Comparison of ENCODE assay signal across 8 mouse cellular contexts in the genomic region with DNA sequence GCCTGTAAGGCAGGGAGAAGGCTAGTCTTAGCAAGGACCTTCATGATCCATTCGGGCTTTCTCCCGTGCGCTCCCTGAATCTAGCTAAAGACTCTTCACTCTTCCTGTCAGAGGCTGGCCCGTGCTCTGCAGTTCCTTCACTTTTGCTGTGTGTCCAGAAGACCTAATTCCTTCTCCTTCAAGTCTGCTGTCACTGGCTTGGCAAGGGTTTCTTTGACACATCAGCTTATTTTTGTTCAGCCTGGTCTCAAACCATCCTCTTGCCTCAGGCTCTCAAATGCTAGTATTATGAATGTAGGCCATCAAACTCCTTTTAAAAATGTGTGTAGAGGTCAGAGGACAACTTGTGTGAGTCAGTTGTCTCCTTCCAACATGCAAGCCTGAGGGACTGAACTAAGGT. TPM values are rescaled to one million over a fixed set of nuclear protein-coding genes. Genes with fewer than 3 reads are reported as not detected.
DNase-seq lines count a peak whose midpoint lies in the region; ATAC-seq and TF ChIP-seq lines count a peak whose summit lies in the region.

No protein-coding gene starts in this region.

- no peak overlapping the region for H3K4me3 ChIP-seq in kidney, postnatal 0 days (replicated peaks; ENCODE audit: low read depth, low read length)
- H3K4me3 ChIP-seq in brown adipose tissue, adult 24 weeks (ENCODE audit: insufficient read depth, low read depth, low read length), result no peak overlapping the region
- H3K4me3 ChIP-seq in liver, embryonic 15.5 days (replicated peaks), result no peak overlapping the region

- H3K4me1 ChIP-seq in kidney, postnatal 0 days (replicated peaks; ENCODE audit: insufficient read depth, low read length), result peaks cover 33% of the 10 kb centered on the region
- peaks cover 22% of the 10 kb centered on the region for H3K4me1 ChIP-seq in brown adipose tissue, adult 24 weeks (ENCODE audit: control insufficient read depth, insufficient read depth, insufficient read length, low read length)
- H3K4me1 ChIP-seq in liver, embryonic 15.5 days (replicated peaks), result peaks cover 84% of the 10 kb centered on the region

- H3K4me2 ChIP-seq in kidney, postnatal 0 days (ENCODE audit: low read length), result no peak overlapping the region
- peak overlapping the region; percentile 95 for H3K4me2 ChIP-seq in liver, embryonic 15.5 days

- H3K27me3 ChIP-seq in kidney, postnatal 0 days (ENCODE audit: insufficient read depth, low read length), result no peaks in the 10 kb centered on the region
- H3K27me3 ChIP-seq in liver, embryonic 15.5 days, result no peaks in the 10 kb centered on the region

- WGBS in kidney, postnatal 0 days, result 73% methylated on average over 4 of the region's 4 CpGs
- WGBS in liver, embryonic 15.5 days (ENCODE audit: insufficient replicate concordance), result 36% methylated on average over 4 of the region's 4 CpGs

- peaks cover 12% of the 10 kb centered on the region; the same call in 1 of the 2 replicates for H3K36me3 ChIP-seq in kidney, postnatal 0 days (ENCODE audit: insufficient read depth, low read length)
- H3K36me3 ChIP-seq in liver, embryonic 15.5 days (replicated peaks), result peaks cover 22% of the 10 kb centered on the region

- H3K27ac ChIP-seq in kidney, postnatal 0 days, result peak overlapping the region; percentile 98
- H3K27ac ChIP-seq in brown adipose tissue, adult 24 weeks (replicated peaks; ENCODE audit: low read depth, low read length), result peak overlapping the region; percentile 99
- H3K27ac ChIP-seq in liver, embryonic 15.5 days (replicated peaks), result peak overlapping the region; percentile 94

- DNase-seq in CD4-positive, CD25-positive, alpha-beta regulatory T cell, adult 2 months (ENCODE audit: low read depth, low spot score), result peak; percentile 25
- no peak for DNase-seq in kidney, postnatal 0 days (ENCODE audit: low spot score)
- DNase-seq in kidney, adult 18-20 months, result no peak
- DNase-seq in cerebellum, postnatal 36 days, result no peak

- no peak for TF ChIP-seq CTCF in kidney, postnatal 0 days (IDR thresholded peaks at IDR 0.05; ENCODE audit: low read depth)

- no peaks in the 10 kb centered on the region for H3K9me3 ChIP-seq in kidney, postnatal 0 days (replicated peaks; ENCODE audit: low read length)
- no peaks in the 10 kb centered on the region for H3K9me3 ChIP-seq in liver, embryonic 15.5 days (replicated peaks)

- ATAC-seq in CD4-positive, CD25-positive, alpha-beta regulatory T cell, adult 4 months, result no peak
- ATAC-seq in kidney, postnatal 0 days (replicated peaks; ENCODE audit: low FRiP score, low read depth), result no peak
- ATAC-seq in liver, embryonic 15.5 days (ENCODE audit: insufficient read depth), result no peak
- ATAC-seq in megakaryocyte-erythroid progenitor cell, adult 5-6 weeks (replicated peaks; ENCODE audit: low FRiP score, low TSS enrichment, poor library complexity, severe bottlenecking), result no peak

- no peak overlapping the region for H3K9ac ChIP-seq in kidney, postnatal 0 days (ENCODE audit: low read depth, low read length)
- H3K9ac ChIP-seq in liver, embryonic 15.5 days, result peak overlapping the region; percentile 15; the same call in 1 of the 2 replicates

RNA-seq across cellular contexts. Expression of gene Zfp36, which starts 3.6 kb away (rescaled TPM):
- 100 to 1,000 TPM; 156 to 341 TPM for polyA plus RNA-seq in CD4-positive, CD25-positive, alpha-beta regulatory T cell, adult 4 months (2017; shearing (Covaris generic))
- 18.6 and 19.6 TPM in 2 replicates for polyA plus RNA-seq in kidney, postnatal 0 days (2015; fragmentation: Nextera tagmentation; extraction: Ambion mirVana)
- polyA plus RNA-seq in brown adipose tissue, adult 24 weeks (2012; ENCODE audit: insufficient read depth, insufficient read length, missing spikeins), result 25.1 and 70.2 TPM in 2 replicates
- 8.3 and 8.8 TPM in 2 replicates for polyA plus RNA-seq in liver, embryonic 15.5 days (2015; fragmentation: Nextera tagmentation; extraction: Ambion mirVana)
- 13.4 and 15.3 TPM in 2 replicates for total RNA-seq in megakaryocyte-erythroid progenitor cell, adult 5-6 weeks (2014; fragmentation: Nextera tagmentation)
- total RNA-seq in megakaryocyte-erythroid progenitor cell, adult 5-6 weeks (2017), result 26.9 and 33.7 TPM in 2 replicates

RNA-seq across cellular contexts. Expression of gene Med29, which starts 8.9 kb away (rescaled TPM):
- 10 to 100 TPM; 25.8 to 27.5 TPM for polyA plus RNA-seq in CD4-positive, CD25-positive, alpha-beta regulatory T cell, adult 4 months (2017; shearing (Covaris generic))
- 44.6 and 47.8 TPM in 2 replicates for polyA plus RNA-seq in kidney, postnatal 0 days (2015; fragmentation: Nextera tagmentation; extraction: Ambion mirVana)
- 18.4 and 20.2 TPM in 2 replicates for polyA plus RNA-seq in brown adipose tissue, adult 24 weeks (2012; ENCODE audit: insufficient read depth, insufficient read length, missing spikeins)
- polyA plus RNA-seq in liver, embryonic 15.5 days (2015; fragmentation: Nextera tagmentation; extraction: Ambion mirVana), result 23.9 and 25.6 TPM in 2 replicates
- 22.3 and 28.9 TPM in 2 replicates for total RNA-seq in megakaryocyte-erythroid progenitor cell, adult 5-6 weeks (2014; fragmentation: Nextera tagmentation)
- 9.9 and 16.0 TPM in 2 replicates for total RNA-seq in megakaryocyte-erythroid progenitor cell, adult 5-6 weeks (2017)

RNA-seq across cellular contexts. Expression of gene Paf1, which starts 9.1 kb away (rescaled TPM):
- polyA plus RNA-seq in CD4-positive, CD25-positive, alpha-beta regulatory T cell, adult 4 months (2017; shearing (Covaris generic)), result 10 to 100 TPM; 55.6 to 71.0 TPM
- polyA plus RNA-seq in kidney, postnatal 0 days (2015; fragmentation: Nextera tagmentation; extraction: Ambion mirVana), result 60.2 and 70.3 TPM in 2 replicates
- 50.4 and 62.6 TPM in 2 replicates for polyA plus RNA-seq in brown adipose tissue, adult 24 weeks (2012; ENCODE audit: insufficient read depth, insufficient read length, missing spikeins)
- 24.6 and 26.2 TPM in 2 replicates for polyA plus RNA-seq in liver, embryonic 15.5 days (2015; fragmentation: Nextera tagmentation; extraction: Ambion mirVana)
- total RNA-seq in megakaryocyte-erythroid progenitor cell, adult 5-6 weeks (2014; fragmentation: Nextera tagmentation), result 65.0 and 84.6 TPM in 2 replicates
- total RNA-seq in megakaryocyte-erythroid progenitor cell, adult 5-6 weeks (2017), result 129 and 149 TPM in 2 replicates

RNA-seq across cellular contexts. Expression of gene Plekhg2, which starts 11.2 kb away (rescaled TPM):
- 100 to 1,000 TPM in 1 of 2 experiments, 10 to 100 TPM in 1; 65.5 to 110 TPM for polyA plus RNA-seq in CD4-positive, CD25-positive, alpha-beta regulatory T cell, adult 4 months (2017; shearing (Covaris generic))
- 29.9 and 33.3 TPM in 2 replicates for polyA plus RNA-seq in kidney, postnatal 0 days (2015; fragmentation: Nextera tagmentation; extraction: Ambion mirVana)
- polyA plus RNA-seq in brown adipose tissue, adult 24 weeks (2012; ENCODE audit: insufficient read depth, insufficient read length, missing spikeins), result 3.1 and 3.5 TPM in 2 replicates
- polyA plus RNA-seq in liver, embryonic 15.5 days (2015; fragmentation: Nextera tagmentation; extraction: Ambion mirVana), result 4.5 and 5.1 TPM in 2 replicates
- 4.1 and 7.7 TPM in 2 replicates for total RNA-seq in megakaryocyte-erythroid progenitor cell, adult 5-6 weeks (2014; fragmentation: Nextera tagmentation)
- 0.19 and 2.3 TPM in 2 replicates for total RNA-seq in megakaryocyte-erythroid progenitor cell, adult 5-6 weeks (2017)

RNA-seq across cellular contexts. Expression of gene Rps16, which starts 33.2 kb away (rescaled TPM):
- 1,000 to 10,000 TPM; 1,259 to 1,457 TPM for polyA plus RNA-seq in CD4-positive, CD25-positive, alpha-beta regulatory T cell, adult 4 months (2017; shearing (Covaris generic))
- 1,088 and 1,198 TPM in 2 replicates for polyA plus RNA-seq in kidney, postnatal 0 days (2015; fragmentation: Nextera tagmentation; extraction: Ambion mirVana)
- polyA plus RNA-seq in brown adipose tissue, adult 24 weeks (2012; ENCODE audit: insufficient read depth, insufficient read length, missing spikeins), result 404 and 482 TPM in 2 replicates
- 540 and 619 TPM in 2 replicates for polyA plus RNA-seq in liver, embryonic 15.5 days (2015; fragmentation: Nextera tagmentation; extraction: Ambion mirVana)
- total RNA-seq in megakaryocyte-erythroid progenitor cell, adult 5-6 weeks (2014; fragmentation: Nextera tagmentation), result 3,991 and 4,625 TPM in 2 replicates
- 881 and 1,091 TPM in 2 replicates for total RNA-seq in megakaryocyte-erythroid progenitor cell, adult 5-6 weeks (2017)
